Mouse (Mus musculus) liver, embryonic 11.5 days (tissue): Measurements from ENCODE around the gene Phf24. TPM values are rescaled to one million over a fixed set of nuclear protein-coding genes. Genes with fewer than 3 reads are reported as not detected.
"Not testable (repeated sequence)": the region's sequence is repeated elsewhere in the genome, so short reads cannot be mapped to it uniquely, and the experiment has no call there.

ENCODE experiments used
- ATAC-seq: fragments of 200-750 bp; cut with Nextera tagmentation; replicated peaks from 2 replicates; pipeline ENCODE4 v1.8.0; 2017; ENCODE audit warnings: moderate number of reproducible peaks, mild to moderate bottlenecking, moderate TSS enrichment, moderate library complexity; ENCODE audit not compliant: low FRiP score
- DNase-seq: peaks from one replicate; pipeline ENCODE4 v3.0.0-alpha.2; 2017; ENCODE audit warnings: low spot score
- H3K27ac ChIP-seq: fragments of 300-500 bp; sonication (generic); 2 replicates; pipeline ENCODE4 v1.5.1; 2014; ENCODE audit warnings: mild to moderate bottlenecking, low read depth, low read length, control low read depth
- H3K27me3 ChIP-seq: fragments of 300-500 bp; sonication (generic); replicated peaks from 2 replicates; pipeline ENCODE4 v1.6.1; 2014; ENCODE audit warnings: low read length, mixed read lengths; ENCODE audit not compliant: control insufficient read depth, insufficient read depth
- H3K36me3 ChIP-seq: fragments of 300-500 bp; sonication (generic); 2 replicates; pipeline ENCODE4 v1.6.1; 2014; ENCODE audit warnings: mild to moderate bottlenecking, low read length, moderate library complexity, mixed read lengths; ENCODE audit not compliant: control insufficient read depth, insufficient read depth
- H3K4me1 ChIP-seq: fragments of 300-500 bp; sonication (generic); replicated peaks from 2 replicates; pipeline ENCODE4 v1.6.1; 2014; ENCODE audit warnings: low read length, mixed read lengths; ENCODE audit not compliant: control insufficient read depth, insufficient read depth
- H3K4me2 ChIP-seq: fragments of 300-500 bp; sonication (generic); 2 replicates; pipeline ENCODE4 v1.6.1; 2014; ENCODE audit warnings: mild to moderate bottlenecking, control low read depth, moderate library complexity
- H3K4me3 ChIP-seq: fragments of 300-500 bp; sonication (generic); 2 replicates; pipeline ENCODE4 v1.5.1; 2014; ENCODE audit warnings: low read depth, low read length, control low read depth
- H3K9ac ChIP-seq: fragments of 300-500 bp; sonication (generic); 2 replicates; pipeline ENCODE4 v1.6.1; 2014; ENCODE audit warnings: low read depth, low read length, control low read depth
- H3K9me3 ChIP-seq: fragments of 300-500 bp; sonication (generic); 2 replicates; pipeline ENCODE4 v1.6.1; 2016; ENCODE audit warnings: low read length, inconsistent platforms, mixed read lengths; ENCODE audit not compliant: control insufficient read depth
- WGBS: fragments of 180-500 bp; shearing (Covaris S2); extraction: QIAGEN DNeasy Blood & Tissue Kit; methylation state at CpG from one replicate; pipeline ENCODE4 v1.1.7; 2014; 5-methylcytosine and 5-hydroxymethylcytosine counted together
- polyA plus RNA-seq: library from polyadenylated mRNA; unstranded; fragments of >200 nt; fragmentation: Nextera tagmentation; extraction: Ambion mirVana; gene quantifications from 2 replicates; pipeline ENCODE4 v1.2.1, GENCODE M21; 2014

Gene Phf24
- polyA plus RNA-seq, 1 experiment from 2014 or later = 0.38 TPM

DNA sequence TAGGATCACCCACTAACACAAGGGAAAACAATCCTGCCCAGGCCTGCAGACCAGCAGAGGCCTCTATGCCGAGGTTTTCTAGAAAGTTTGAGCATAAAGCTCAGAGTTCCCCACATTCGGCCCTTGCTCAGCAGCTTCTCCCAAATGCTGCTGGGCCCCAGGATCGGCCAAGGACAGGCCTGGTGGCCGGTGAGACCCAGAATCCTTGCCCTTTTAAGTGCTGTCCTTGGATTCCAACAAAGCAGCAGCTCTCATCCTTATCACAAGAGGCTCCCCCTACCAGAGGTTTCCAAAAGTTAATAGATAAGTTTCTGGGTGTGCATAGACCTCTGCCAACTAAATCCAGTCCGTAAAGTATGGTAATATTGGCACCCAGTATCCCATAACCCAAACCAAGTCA is 57.4 kb downstream of the Phf24 start:
- Histone ChIP-seq H3K27ac (no peak overlapping the region; the same call in 1 of the 2 replicates), H3K9ac (no peak overlapping the region), H3K4me3 (no peak overlapping the region), H3K4me2 (no peak overlapping the region), H3K36me3 (peaks cover 3% of the 10 kb centered on the region; the same call in 1 of the 2 replicates), H3K9me3 (no peaks in the 10 kb centered on the region), H3K27me3 (no peaks in the 10 kb centered on the region), H3K4me1 (no peaks in the 10 kb centered on the region)
- WGBS = 74% methylated on average over 5 of the region's 5 CpGs
- ATAC-seq (no peak), DNase-seq (no peak)

DNA sequence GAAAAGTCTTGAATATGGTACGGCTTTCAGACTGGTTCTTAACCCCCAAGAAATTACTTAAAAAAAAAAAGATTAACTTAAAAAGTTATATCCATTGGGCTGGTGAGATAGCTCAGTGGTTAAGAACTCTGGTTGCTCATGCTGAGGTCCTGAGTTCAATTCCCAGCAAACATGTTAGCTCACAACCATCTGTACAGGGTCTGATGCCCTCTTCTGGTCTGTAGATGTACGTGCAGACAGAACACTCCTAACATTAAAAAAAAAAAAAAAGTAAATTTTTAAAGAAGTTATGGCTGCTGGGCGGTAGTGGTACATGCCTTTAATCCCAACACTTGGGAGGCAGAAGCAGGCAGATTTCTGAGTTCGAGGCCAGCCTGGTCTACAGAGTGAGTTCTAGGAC is 61.6 kb downstream of the Phf24 start:
- DNase-seq = no peak
- Histone ChIP-seq H3K9ac (no peak overlapping the region), H3K4me3 (no peak overlapping the region), H3K27me3 (no peaks in the 10 kb centered on the region), H3K36me3 (peaks cover 21% of the 10 kb centered on the region; the same call in 1 of the 2 replicates), H3K9me3 (no peaks in the 10 kb centered on the region), H3K4me1 (no peaks in the 10 kb centered on the region), H3K27ac (no peak overlapping the region), H3K4me2 (no peak overlapping the region)
- ATAC-seq = no peak
- 85% methylated on average over 4 of the region's 4 CpGs for WGBS

GRCm38 (mm10) chr4:42980467-42980866 is 64.0 kb downstream of the Phf24 start:
- not testable (repeated sequence) for H3K27me3 ChIP-seq, H3K4me3 ChIP-seq, H3K9me3 ChIP-seq, H3K4me1 ChIP-seq, ATAC-seq, DNase-seq, H3K27ac ChIP-seq, H3K4me2 ChIP-seq, H3K9ac ChIP-seq
- peaks cover 35% of the 10 kb centered on the region for H3K36me3 ChIP-seq
- WGBS = 90% methylated on average over 7 of the region's 8 CpGs

DNA sequence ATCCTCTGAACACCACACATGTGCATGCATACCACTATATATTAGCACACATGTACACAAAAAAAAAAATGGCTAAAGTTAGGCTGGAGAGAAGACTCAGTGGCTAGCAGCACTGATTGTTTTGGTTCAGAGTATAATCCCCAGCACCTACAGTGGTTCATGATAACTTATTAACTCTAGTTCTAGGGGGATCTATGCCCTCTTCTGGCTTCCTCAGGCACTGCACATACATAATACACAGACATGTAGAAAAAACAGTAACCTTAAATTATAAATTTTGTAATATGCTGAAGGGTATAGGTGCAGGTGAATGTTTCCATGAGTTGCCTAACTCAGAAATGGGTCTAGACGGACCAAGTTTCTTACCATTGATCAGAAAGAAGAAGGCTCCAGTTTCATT is 71.8 kb downstream of the Phf24 start:
- no peaks in the 10 kb centered on the region for H3K9me3 ChIP-seq
- DNase-seq (no peak), ATAC-seq (no peak)
- 78% methylated on average over 1 of the region's 1 CpGs for WGBS
- peaks cover 73% of the 10 kb centered on the region for H3K36me3 ChIP-seq
- no peak overlapping the region for H3K9ac ChIP-seq
- H3K27me3 ChIP-seq = no peaks in the 10 kb centered on the region
- no peak overlapping the region for H3K27ac ChIP-seq
- H3K4me3 ChIP-seq = no peak overlapping the region
- H3K4me1 ChIP-seq = no peaks in the 10 kb centered on the region
- H3K4me2 ChIP-seq = no peak overlapping the region

Other genes starting within 250 kb of the Phf24 start
- gene 4930578G10Rik, start 181.1 kb upstream of the Phf24 start, polyA plus RNA-seq = not detected in 2 replicates
- not detected in 2 replicates for gene Ccl19, start 160.1 kb upstream of the Phf24 start, polyA plus RNA-seq
- 0.65 and 1.2 TPM in 2 replicates for gene Ccl21a, start 142.7 kb upstream of the Phf24 start, polyA plus RNA-seq
- gene Fam205a1, start 62.8 kb upstream of the Phf24 start, polyA plus RNA-seq = 0.22 and 0.29 TPM in 2 replicates
- 0.11 and 0.18 TPM in 2 replicates for gene Gm12394, start 59.9 kb upstream of the Phf24 start, polyA plus RNA-seq
- gene Fam205c, start 42.4 kb upstream of the Phf24 start, polyA plus RNA-seq = 0.71 and 0.75 TPM in 2 replicates
- gene Dnajb5, start 33.2 kb downstream of the Phf24 start, polyA plus RNA-seq = 2.0 and 3.0 TPM in 2 replicates
- gene 1700022I11Rik, start 52.9 kb downstream of the Phf24 start, polyA plus RNA-seq = 0.41 and 0.53 TPM in 2 replicates
- gene Vcp, start 83.8 kb downstream of the Phf24 start, polyA plus RNA-seq = 452 and 513 TPM in 2 replicates
- gene Fancg, start 93.8 kb downstream of the Phf24 start, polyA plus RNA-seq = 18.2 and 18.6 TPM in 2 replicates
- 22.5 and 23.3 TPM in 2 replicates for gene Pigo, start 109.2 kb downstream of the Phf24 start, polyA plus RNA-seq
- gene Stoml2, start 115.0 kb downstream of the Phf24 start, polyA plus RNA-seq = 409 and 425 TPM in 2 replicates
- gene Fam214b, start 129.6 kb downstream of the Phf24 start, polyA plus RNA-seq = 6.0 and 7.4 TPM in 2 replicates
- 2.0 and 2.4 TPM in 2 replicates for gene Unc13b, start 142.3 kb downstream of the Phf24 start, polyA plus RNA-seq